Mouse (Mus musculus) megakaryocyte, embryonic 14.5 days (primary cell): ENCODE measurements at regions not wholly inside any gene's neighbourhood (a gene's known extent, or its start where the extent isn't known, plus 50 kb on each side); places are given as distances from the start of the nearest gene placed in this dataset.

Source experiments
- FLI1 ChIP-seq: IDR thresholded peaks from 2 replicates; pipeline ENCODE4 v1.6.1; 2012; ENCODE audit warnings: low read length, inconsistent platforms, mixed read lengths
- GATA1 ChIP-seq: IDR thresholded peaks from 3 replicates; pipeline ENCODE4 v1.6.1; 2012; ENCODE audit warnings: mixed read lengths, low read length, inconsistent platforms, borderline replicate concordance

- TF ChIP-seq GATA1 (no peak), FLI1 (no peak)
These were observed 137.4 kb upstream of the Adamts18 start for GRCm38 (mm10) chr8:113985948-113986347.
